Mouse (Mus musculus) neural tube, embryonic 14.5 days (tissue): ENCODE measurements around the gene Slc15a3. TPM values are rescaled to one million over a fixed set of nuclear protein-coding genes. Genes with fewer than 3 reads are reported as not detected.

Experiments
- polyA plus RNA-seq: library from polyadenylated mRNA; unstranded; fragments of >200 nt; fragmentation: Nextera tagmentation; extraction: Ambion mirVana; gene quantifications from 2 replicates; pipeline ENCODE4 v1.2.1, GENCODE M21; 2014

Slc15a3 gene
- polyA plus RNA-seq, 1 experiment from 2014 or later: 0.36 TPM

Other genes starting within 250 kb of the Slc15a3 start
- gene Ddb1, start 234.4 kb upstream of the Slc15a3 start, polyA plus RNA-seq: 176 and 245 TPM in 2 replicates
- 29.4 and 30.5 TPM in 2 replicates for gene Tkfc, start 234.1 kb upstream of the Slc15a3 start, polyA plus RNA-seq
- 1.2 and 1.7 TPM in 2 replicates for gene Vwce, start 205.5 kb upstream of the Slc15a3 start, polyA plus RNA-seq
- gene Pga5, start 161.7 kb upstream of the Slc15a3 start, polyA plus RNA-seq: not detected in 2 replicates
- 23.1 and 31.1 TPM in 2 replicates for gene Vps37c, start 151.0 kb upstream of the Slc15a3 start, polyA plus RNA-seq
- 0.44 TPM in 1 of 2 replicates, not detected in the other for gene Cd5, start 100.7 kb upstream of the Slc15a3 start, polyA plus RNA-seq
- gene Cd6, start 9.7 kb upstream of the Slc15a3 start, polyA plus RNA-seq: not detected in 2 replicates
- 132 and 146 TPM in 2 replicates for gene Tmem132a, start 30.2 kb downstream of the Slc15a3 start, polyA plus RNA-seq
- 36.3 and 39.1 TPM in 2 replicates for gene Tmem109, start 42.3 kb downstream of the Slc15a3 start, polyA plus RNA-seq
- gene Prpf19, start 55.5 kb downstream of the Slc15a3 start, polyA plus RNA-seq: 37.6 and 48.8 TPM in 2 replicates
- gene Zp1, start 80.9 kb downstream of the Slc15a3 start, polyA plus RNA-seq: not detected in 2 replicates
- 0.10 and 0.11 TPM in 2 replicates for gene Ptgdr2, start 97.4 kb downstream of the Slc15a3 start, polyA plus RNA-seq
- gene Ccdc86, start 109.5 kb downstream of the Slc15a3 start, polyA plus RNA-seq: 9.8 and 11.6 TPM in 2 replicates
- gene Ms4a10, start 134.9 kb downstream of the Slc15a3 start, polyA plus RNA-seq: not detected in 2 replicates
- gene Ms4a15, start 153.5 kb downstream of the Slc15a3 start, polyA plus RNA-seq: not detected in 2 replicates
- gene Ms4a18, start 178.3 kb downstream of the Slc15a3 start, polyA plus RNA-seq: not detected in 2 replicates
- not detected in 2 replicates for gene Ms4a8a, start 241.4 kb downstream of the Slc15a3 start, polyA plus RNA-seq